Mouse (Mus musculus): ENCODE measurements around the gene Ltbp2. TPM values are rescaled to one million over a fixed set of nuclear protein-coding genes. Genes with fewer than 3 reads are reported as not detected.

The Ltbp2 gene
- polyA plus RNA-seq, 1 experiment: 96.8 TPM

DNA sequence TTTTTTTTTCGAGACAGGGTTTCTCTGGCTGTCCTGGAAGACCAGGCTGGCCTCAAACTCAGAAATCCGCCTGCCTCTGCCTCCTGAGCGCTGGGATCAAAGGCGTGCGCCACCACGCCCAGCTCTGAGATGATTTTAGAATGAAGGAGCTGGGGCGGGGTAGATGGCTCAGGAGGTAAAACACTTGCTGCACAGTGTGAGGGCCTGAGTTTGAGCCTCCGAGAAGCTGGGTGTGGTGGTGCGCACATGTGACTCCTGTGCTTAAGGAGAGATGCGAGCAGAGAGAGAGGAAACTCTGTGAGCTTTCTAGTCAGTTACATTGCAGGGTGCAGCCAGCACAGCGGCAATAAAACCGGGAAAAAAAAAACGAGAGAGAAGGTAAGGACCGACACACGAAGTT is 110.8 kb downstream of the Ltbp2 start:
- Histone ChIP-seq H3K4me3 (replicated peaks; ENCODE audit: extremely low read depth, low read depth, low read length) (no peak overlapping the region), H3K4me1 (ENCODE audit: control insufficient read depth, insufficient read depth, low read length) (peaks cover 13% of the 10 kb centered on the region; the same call in 1 of the 2 replicates)
- DNase-seq: no peak
- WGBS: 85% methylated on average over 15 of the region's 15 CpGs
- no peak for TF ChIP-seq POLR2A (IDR thresholded peaks at IDR 0.05; ENCODE audit: borderline replicate concordance, extremely low read depth, low read depth, low read length)
- TF ChIP-seq CTCF (IDR thresholded peaks at IDR 0.05; ENCODE audit: insufficient read depth, low read length): no peak

DNA sequence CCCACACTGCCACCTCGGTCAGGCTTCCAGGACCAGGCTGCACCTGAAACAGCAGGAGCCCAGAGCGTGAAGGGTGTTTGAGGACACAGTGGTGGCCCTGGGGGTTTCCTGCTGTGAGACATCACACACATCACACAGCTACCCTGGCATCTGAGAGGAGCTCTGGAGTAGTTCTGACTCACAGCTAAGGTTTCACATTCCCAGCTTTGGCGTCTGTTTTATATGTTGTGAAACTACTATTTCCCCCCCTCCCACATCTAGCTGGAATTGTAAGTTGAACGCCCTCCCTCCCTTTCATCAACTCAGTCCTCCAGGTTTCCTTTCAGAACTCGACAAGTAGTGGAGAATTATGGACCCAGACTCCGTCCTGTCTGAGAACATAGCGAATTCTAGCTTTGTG is 111.6 kb downstream of the Ltbp2 start:
- 70% methylated on average over 7 of the region's 7 CpGs for WGBS
- DNase-seq: no peak
- no peak overlapping the region for H3K4me3 ChIP-seq (replicated peaks; ENCODE audit: extremely low read depth, low read depth, low read length)
- peaks cover 13% of the 10 kb centered on the region; the same call in 1 of the 2 replicates for H3K4me1 ChIP-seq (ENCODE audit: control insufficient read depth, insufficient read depth, low read length)
- TF ChIP-seq CTCF (IDR thresholded peaks at IDR 0.05; ENCODE audit: insufficient read depth, low read length) (no peak), POLR2A (IDR thresholded peaks at IDR 0.05; ENCODE audit: borderline replicate concordance, extremely low read depth, low read depth, low read length) (no peak)

- no peak for TF ChIP-seq POLR2A (IDR thresholded peaks at IDR 0.05; ENCODE audit: borderline replicate concordance, extremely low read depth, low read depth, low read length)
- TF ChIP-seq CTCF (IDR thresholded peaks at IDR 0.05; ENCODE audit: insufficient read depth, low read length): no peak
- Histone ChIP-seq H3K4me1 (ENCODE audit: control insufficient read depth, insufficient read depth, low read length) (peaks cover 11% of the 10 kb centered on the region; the same call in 1 of the 2 replicates), H3K4me3 (replicated peaks; ENCODE audit: extremely low read depth, low read depth, low read length) (no peak overlapping the region)
- WGBS: 60% methylated on average over 13 of the region's 13 CpGs
- peak; percentile 56 for DNase-seq
Measured at GRCm38 (mm10) chr12:84763577-84764218, 112.6 kb downstream of the Ltbp2 start.

- TF ChIP-seq CTCF (IDR thresholded peaks at IDR 0.05; ENCODE audit: insufficient read depth, low read length) (no peak), POLR2A (IDR thresholded peaks at IDR 0.05; ENCODE audit: borderline replicate concordance, extremely low read depth, low read depth, low read length) (no peak)
- Histone ChIP-seq H3K4me1 (ENCODE audit: control insufficient read depth, insufficient read depth, low read length) (peaks cover 8% of the 10 kb centered on the region; the same call in 1 of the 2 replicates), H3K4me3 (replicated peaks; ENCODE audit: extremely low read depth, low read depth, low read length) (no peak overlapping the region)
- no peak for DNase-seq
- 44% methylated on average over 5 of the region's 5 CpGs for WGBS
Measured at GRCm38 (mm10) chr12:84762532-84762931, 113.8 kb downstream of the Ltbp2 start.

GRCm38 (mm10) chr12:84759063-84759462 is 117.3 kb downstream of the Ltbp2 start:
- WGBS: 83% methylated on average over 2 of the region's 2 CpGs
- Histone ChIP-seq H3K4me3 (replicated peaks; ENCODE audit: extremely low read depth, low read depth, low read length) (no peak overlapping the region), H3K4me1 (ENCODE audit: control insufficient read depth, insufficient read depth, low read length) (peaks cover 5% of the 10 kb centered on the region; the same call in 1 of the 2 replicates)
- TF ChIP-seq CTCF (IDR thresholded peaks at IDR 0.05; ENCODE audit: insufficient read depth, low read length) (0 out of 2 replicates have a peak, but pooled peaks have one; percentile 5), POLR2A (IDR thresholded peaks at IDR 0.05; ENCODE audit: borderline replicate concordance, extremely low read depth, low read depth, low read length) (no peak)
- no peak for DNase-seq

- DNase-seq: no peak
- TF ChIP-seq CTCF (IDR thresholded peaks at IDR 0.05; ENCODE audit: insufficient read depth, low read length): no peak
- TF ChIP-seq POLR2A (IDR thresholded peaks at IDR 0.05; ENCODE audit: borderline replicate concordance, extremely low read depth, low read depth, low read length): no peak
- Histone ChIP-seq H3K4me3 (replicated peaks; ENCODE audit: extremely low read depth, low read depth, low read length) (no peak overlapping the region), H3K4me1 (ENCODE audit: control insufficient read depth, insufficient read depth, low read length) (0 out of 2 replicates have a peak, but pooled peaks cover 2% of the 10 kb centered on the region)
- WGBS: 90% methylated on average over 10 of the region's 10 CpGs
Measured at GRCm38 (mm10) chr12:84756016-84756415, 120.3 kb downstream of the Ltbp2 start.

DNA sequence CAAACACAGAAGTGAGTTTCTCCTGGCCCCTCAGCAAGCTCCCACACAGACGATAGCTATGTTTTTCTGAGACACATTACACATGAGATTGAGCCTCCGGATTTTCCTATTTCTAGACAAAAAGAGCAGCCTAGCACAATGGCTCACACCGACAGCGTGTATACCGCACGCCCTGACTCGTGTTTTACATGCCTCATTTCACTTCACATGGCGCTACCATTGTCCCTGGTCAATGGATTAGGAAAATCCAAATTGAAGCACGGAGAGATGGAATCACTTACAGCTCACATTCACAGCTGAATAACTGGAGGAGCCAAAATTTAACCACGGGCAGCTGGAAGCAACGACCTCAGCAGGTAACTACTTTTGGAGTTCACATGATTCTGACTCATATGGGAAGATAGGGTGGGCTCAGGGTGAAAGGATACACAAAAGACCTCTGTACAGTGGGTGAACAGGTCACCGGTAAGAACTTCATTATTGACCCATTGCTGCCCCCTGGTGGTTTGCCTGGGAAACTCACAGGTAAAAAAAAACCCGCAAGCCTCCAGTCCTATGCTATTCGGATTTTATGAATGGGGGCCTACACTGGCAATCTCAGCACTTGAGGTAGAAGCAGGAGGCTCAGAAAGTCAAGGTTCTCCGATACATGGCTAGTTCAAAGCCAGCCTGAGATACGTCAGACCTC is 121.2 kb downstream of the Ltbp2 start:
- Histone ChIP-seq H3K4me1 (ENCODE audit: control insufficient read depth, insufficient read depth, low read length) (no peaks in the 10 kb centered on the region), H3K4me3 (replicated peaks; ENCODE audit: extremely low read depth, low read depth, low read length) (no peak overlapping the region)
- TF ChIP-seq POLR2A (IDR thresholded peaks at IDR 0.05; ENCODE audit: borderline replicate concordance, extremely low read depth, low read depth, low read length) (no peak), CTCF (IDR thresholded peaks at IDR 0.05; ENCODE audit: insufficient read depth, low read length) (0 out of 2 replicates have a peak, but pooled peaks have one; percentile 17)
- 67% methylated on average over 16 of the region's 16 CpGs for WGBS
- DNase-seq: peak; percentile 68

GRCm38 (mm10) chr12:84752131-84752977 is 124.0 kb downstream of the Ltbp2 start:
- no peak for TF ChIP-seq CTCF (IDR thresholded peaks at IDR 0.05; ENCODE audit: insufficient read depth, low read length)
- no peak for TF ChIP-seq POLR2A (IDR thresholded peaks at IDR 0.05; ENCODE audit: borderline replicate concordance, extremely low read depth, low read depth, low read length)
- Histone ChIP-seq H3K4me1 (ENCODE audit: control insufficient read depth, insufficient read depth, low read length) (no peaks in the 10 kb centered on the region), H3K4me3 (replicated peaks; ENCODE audit: extremely low read depth, low read depth, low read length) (no peak overlapping the region)
- WGBS: 34% methylated on average over 14 of the region's 14 CpGs
- DNase-seq: no peak

DNA sequence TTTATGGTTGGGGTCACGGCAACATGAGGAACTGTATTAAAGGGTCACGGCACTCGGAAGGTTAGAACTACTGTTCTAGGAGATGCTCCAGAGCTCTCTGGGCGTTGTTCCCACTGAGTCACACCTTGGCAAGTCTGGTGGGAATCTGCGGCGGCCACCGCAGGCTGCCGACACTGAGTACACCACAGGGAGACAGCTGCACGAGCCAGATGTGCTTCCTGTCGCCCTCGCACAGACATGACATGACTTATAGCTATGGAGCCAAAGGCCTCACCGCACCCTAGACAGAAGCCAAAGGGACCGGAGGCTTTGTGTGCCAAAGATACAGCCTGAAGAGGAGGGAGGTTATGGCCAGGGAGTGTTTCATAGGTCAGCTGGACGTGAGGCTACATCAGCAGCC is 125.7 kb downstream of the Ltbp2 start:
- DNase-seq: no peak
- Histone ChIP-seq H3K4me1 (ENCODE audit: control insufficient read depth, insufficient read depth, low read length) (no peaks in the 10 kb centered on the region), H3K4me3 (replicated peaks; ENCODE audit: extremely low read depth, low read depth, low read length) (no peak overlapping the region)
- TF ChIP-seq CTCF (IDR thresholded peaks at IDR 0.05; ENCODE audit: insufficient read depth, low read length): no peak
- TF ChIP-seq POLR2A (IDR thresholded peaks at IDR 0.05; ENCODE audit: borderline replicate concordance, extremely low read depth, low read depth, low read length): no peak
- WGBS: 33% methylated on average over 14 of the region's 14 CpGs

Measured in lung, adult 2 months (tissue).